Mouse (Mus musculus): ENCODE data around the gene Smagp. TPM values are rescaled to one million over a fixed set of nuclear protein-coding genes. Genes with fewer than 3 reads are reported as not detected.

Smagp gene
- total RNA-seq, 2 experiments from 2014 or later: 1.2 to 1.9 TPM

GRCm38 (mm10) chr15:100666219-100666696, 29.5 kb upstream of the Smagp start:
- DNase-seq (ENCODE audit: low spot score in 2 of 2): no peak

GRCm38 (mm10) chr15:100665411-100666218, 28.9 kb upstream of the Smagp start:
- no peak for DNase-seq (ENCODE audit: low spot score in 2 of 2)

GRCm38 (mm10) chr15:100664813-100665274, 28.1 kb upstream of the Smagp start:
- no peak for DNase-seq (ENCODE audit: low spot score in 2 of 2)

- no peak for DNase-seq (ENCODE audit: low spot score in 2 of 2)
Observed at GRCm38 (mm10) chr15:100660805-100661204, 24.1 kb upstream of the Smagp start.

GRCm38 (mm10) chr15:100660306-100660705, 23.6 kb upstream of the Smagp start:
- no peak for DNase-seq (ENCODE audit: low spot score in 2 of 2)

- DNase-seq (ENCODE audit: low spot score in 2 of 2): no peak
Observed at GRCm38 (mm10) chr15:100655201-100655600, 18.5 kb upstream of the Smagp start.

GRCm38 (mm10) chr15:100654271-100654670, 17.5 kb upstream of the Smagp start:
- no peak for DNase-seq (ENCODE audit: low spot score in 2 of 2)

GRCm38 (mm10) chr15:100651610-100652009, 14.9 kb upstream of the Smagp start:
- no peak for DNase-seq (ENCODE audit: low spot score in 2 of 2)

GRCm38 (mm10) chr15:100650111-100650510, 13.4 kb upstream of the Smagp start:
- no peak for DNase-seq (ENCODE audit: low spot score in 2 of 2)

GRCm38 (mm10) chr15:100646161-100646560, 9.4 kb upstream of the Smagp start:
- DNase-seq (ENCODE audit: low spot score in 2 of 2): no peak

- DNase-seq (ENCODE audit: low spot score in 2 of 2): no peak
Observed at GRCm38 (mm10) chr15:100642451-100642850, 5.7 kb upstream of the Smagp start.

- DNase-seq (ENCODE audit: low spot score in 2 of 2): no peak
Observed at GRCm38 (mm10) chr15:100641226-100641810, 4.6 kb upstream of the Smagp start.

DNA sequence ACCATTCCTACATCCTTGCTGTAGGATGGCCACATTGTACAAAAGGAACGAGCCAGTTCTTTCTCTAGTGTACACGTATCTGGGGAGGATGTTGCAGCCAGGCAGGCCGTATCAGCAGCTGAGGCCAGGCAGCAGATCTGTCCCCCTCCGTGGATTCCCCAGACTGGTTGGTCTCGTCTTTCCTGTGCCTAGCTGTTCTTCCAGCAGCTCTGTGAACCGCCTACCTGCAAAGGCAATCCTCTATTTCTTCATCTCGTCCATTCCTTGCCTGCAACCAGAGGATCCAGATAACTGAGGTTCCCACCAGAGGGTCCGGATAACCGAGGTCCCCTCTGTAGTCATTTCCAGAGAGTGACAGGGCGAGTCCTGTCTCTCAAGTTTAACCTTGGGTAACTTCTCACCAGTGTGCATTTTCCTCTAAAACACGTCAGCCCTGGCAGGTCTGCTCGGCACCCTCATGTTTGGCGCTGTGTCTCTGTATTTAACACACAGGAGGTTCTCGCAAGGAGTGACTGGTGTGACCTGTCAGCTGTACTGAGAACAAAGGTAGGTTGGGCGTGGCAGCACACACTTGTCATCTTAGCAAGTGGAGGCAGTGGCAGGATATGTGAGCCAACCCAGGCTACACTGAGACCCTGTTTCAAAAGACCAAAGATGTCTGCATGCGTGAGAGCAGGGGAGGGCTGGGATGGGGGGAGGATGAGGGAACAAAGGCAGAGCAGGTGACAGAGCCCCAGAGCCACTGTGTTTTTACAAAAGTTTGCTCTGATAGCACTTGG, 3.4 kb upstream of the Smagp start:
- no peak for DNase-seq (ENCODE audit: low spot score in 2 of 2)

- DNase-seq (ENCODE audit: low spot score in 2 of 2): peak in 1 of 2 experiments; percentile 12
Observed at GRCm38 (mm10) chr15:100637661-100638060, 921 bp upstream of the Smagp start.

DNA sequence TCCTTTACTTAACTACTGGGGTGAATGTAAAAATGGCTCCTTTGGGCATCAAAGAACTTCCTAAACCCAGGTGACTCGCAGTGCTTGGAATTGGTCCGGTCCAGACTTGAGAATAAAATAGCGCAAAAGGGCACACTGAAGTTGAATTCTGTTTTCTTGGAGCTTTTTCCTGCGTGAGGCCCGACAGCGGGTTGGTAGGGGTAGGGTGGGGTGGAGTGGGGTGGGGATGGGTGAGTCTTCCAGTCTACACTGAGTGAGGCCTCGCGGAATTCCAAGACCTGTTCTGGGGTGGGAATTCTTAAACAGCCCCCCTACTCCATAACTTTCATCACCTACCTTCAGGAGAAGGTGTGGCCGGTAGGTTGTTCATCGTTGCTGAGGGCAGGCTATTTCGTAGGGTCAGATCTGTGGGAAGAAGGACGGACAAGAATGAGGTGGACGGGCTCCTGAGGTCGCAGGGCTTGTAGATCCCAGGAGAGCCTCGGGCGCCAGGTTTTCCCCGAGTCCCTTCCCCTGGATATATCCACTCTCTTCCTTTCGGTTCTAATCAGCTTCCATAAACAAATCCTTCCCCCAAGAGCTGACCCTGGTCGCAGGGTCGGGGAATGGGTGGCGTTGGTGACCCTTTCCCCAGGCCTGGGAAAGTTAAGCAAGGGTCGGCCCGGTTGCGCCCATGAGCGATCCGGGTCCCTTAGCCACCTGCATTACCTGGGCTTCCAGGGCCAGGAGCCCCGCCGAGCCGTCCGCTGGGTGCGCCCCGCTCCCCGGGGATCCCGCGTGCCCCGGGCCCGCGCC, 692 bp downstream of the Smagp start:
- DNase-seq (ENCODE audit: low spot score in 2 of 2): no peak

GRCm38 (mm10) chr15:100635239-100635638, 1.5 kb downstream of the Smagp start:
- DNase-seq (ENCODE audit: low spot score in 2 of 2): no peak

GRCm38 (mm10) chr15:100633341-100633740, 3.4 kb downstream of the Smagp start:
- no peak for DNase-seq (ENCODE audit: low spot score in 2 of 2)

- DNase-seq (ENCODE audit: low spot score in 2 of 2): no peak
Observed at GRCm38 (mm10) chr15:100632323-100632722, 4.4 kb downstream of the Smagp start.

- no peak for DNase-seq (ENCODE audit: low spot score in 2 of 2)
Observed at GRCm38 (mm10) chr15:100631454-100632170, 5.1 kb downstream of the Smagp start.

- no peak for DNase-seq (ENCODE audit: low spot score in 2 of 2)
Observed at GRCm38 (mm10) chr15:100630126-100630525, 6.6 kb downstream of the Smagp start.

Measured in left cerebral cortex, adult 18-20 months (tissue).